In genomic region chrX:73675231-73675630, GRCm38 (mm10) we compare ENCODE assay signal across 11 mouse cellular contexts. TPM values are rescaled to one million over a fixed set of nuclear protein-coding genes. Genes with fewer than 3 reads are reported as not detected.
DNase-seq lines count a peak whose midpoint lies in the region; ATAC-seq and TF ChIP-seq lines count a peak whose summit lies in the region.
"Had no signal": no experiment of that assay in that cellular context is flagged by ENCODE, and none has a peak within 500 bp of the region (broad histone marks: within the 10 kb centered on the region; RNA-seq: fewer than 3 reads in every experiment).

No protein-coding gene starts in this region.

- peak overlapping the region; percentile 71 for H3K4me2 ChIP-seq in lung, embryonic 15.5 days
- H3K4me2 ChIP-seq in lung, postnatal 0 days (replicated peaks; ENCODE audit: low read depth, low read length) = no peak overlapping the region
- H3K4me2 ChIP-seq in intestine, embryonic 14.5 days (ENCODE audit: low read length) = peak overlapping the region; percentile 62

- no peak overlapping the region for H3K4me3 ChIP-seq in lung, embryonic 15.5 days
- no peak overlapping the region for H3K4me3 ChIP-seq in lung, postnatal 0 days (ENCODE audit: low read depth, low read length)
- peak overlapping the region; percentile 53; the same call in 1 of the 2 replicates for H3K4me3 ChIP-seq in intestine, embryonic 14.5 days (ENCODE audit: low read depth, low read length)
- peak overlapping the region; percentile 96 for H3K4me3 ChIP-seq in small intestine, adult 2 months (ENCODE audit: low read depth, low read length)

- no peak for TF ChIP-seq POLR2A in small intestine, adult 2 months (IDR thresholded peaks at IDR 0.05; ENCODE audit: low read depth, low read length)

- no peak for TF ChIP-seq CTCF in lung, postnatal 0 days (IDR thresholded peaks at IDR 0.05)
- no peak for TF ChIP-seq CTCF in small intestine, adult 2 months (IDR thresholded peaks at IDR 0.05; ENCODE audit: extremely low read depth, insufficient read length, insufficient replicate concordance, low read depth, low read length)

- no peaks in the 10 kb centered on the region for H3K27me3 ChIP-seq in lung, embryonic 15.5 days
- no peaks in the 10 kb centered on the region for H3K27me3 ChIP-seq in lung, postnatal 0 days (replicated peaks; ENCODE audit: insufficient read depth, low read length)
- no peaks in the 10 kb centered on the region for H3K27me3 ChIP-seq in intestine, embryonic 14.5 days (replicated peaks; ENCODE audit: control insufficient read depth, insufficient read depth, low read length)
- no peaks in the 10 kb centered on the region for H3K27me3 ChIP-seq in small intestine, adult 2 months (ENCODE audit: control insufficient read depth, insufficient read depth, low read length)

- H3K36me3 ChIP-seq in lung, embryonic 15.5 days = 0 out of 2 replicates have a peak, but pooled peaks cover 3% of the 10 kb centered on the region
- no peaks in the 10 kb centered on the region for H3K36me3 ChIP-seq in lung, postnatal 0 days (ENCODE audit: insufficient read depth, low read length)
- peaks cover 6% of the 10 kb centered on the region; the same call in 1 of the 2 replicates for H3K36me3 ChIP-seq in intestine, embryonic 14.5 days (ENCODE audit: control insufficient read depth, insufficient read depth, low read length)
- peaks cover 42% of the 10 kb centered on the region for H3K36me3 ChIP-seq in small intestine, adult 2 months (ENCODE audit: control insufficient read depth, insufficient read depth, low read length)

- peak; percentile 70 for DNase-seq in adrenal gland, adult 2 months
- DNase-seq in adrenal gland, postnatal 10 days = no peak
- DNase-seq in lung, postnatal 0 days (ENCODE audit: low spot score) = no peak
- DNase-seq in intestine, embryonic 14.5 days (ENCODE audit: low spot score) = no peak
- no peak for DNase-seq in spleen, adult 18-20 months
- no peak for DNase-seq in gastrocnemius, postnatal 10 days
- DNase-seq: right cerebral cortex, adult 18-20 months had no signal

- no peak overlapping the region for H3K27ac ChIP-seq in lung, embryonic 15.5 days
- H3K27ac ChIP-seq in lung, postnatal 0 days (ENCODE audit: low read length) = no peak overlapping the region
- H3K27ac ChIP-seq in intestine, embryonic 14.5 days (ENCODE audit: low read depth) = no peak overlapping the region
- H3K27ac ChIP-seq in small intestine, adult 2 months (ENCODE audit: insufficient read depth, low read depth, low read length) = no peak overlapping the region

- TF ChIP-seq EP300 in lung, postnatal 0 days (IDR thresholded peaks at IDR 0.05) = no peak

- H3K9me3 ChIP-seq in lung, embryonic 15.5 days = no peaks in the 10 kb centered on the region
- no peaks in the 10 kb centered on the region for H3K9me3 ChIP-seq in lung, postnatal 0 days (ENCODE audit: low read length)
- H3K9me3 ChIP-seq in intestine, embryonic 14.5 days (ENCODE audit: control insufficient read depth, low read length) = no peaks in the 10 kb centered on the region

- WGBS in lung, embryonic 15.5 days = 59% methylated on average over 2 of the region's 2 CpGs
- 50% methylated on average over 2 of the region's 2 CpGs for WGBS in lung, postnatal 0 days
- 71% methylated on average over 2 of the region's 2 CpGs for WGBS in intestine, embryonic 14.5 days
- WGBS in small intestine, adult 2 months = 75% methylated on average over 2 of the region's 2 CpGs

- no peak for ATAC-seq in lung, embryonic 15.5 days (ENCODE audit: borderline replicate concordance, extremely low read depth, low FRiP score, low TSS enrichment)
- ATAC-seq in lung, postnatal 0 days = no peak
- ATAC-seq in intestine, embryonic 14.5 days (replicated peaks; ENCODE audit: low FRiP score, low TSS enrichment, low read depth) = no peak

- H3K4me1 ChIP-seq in lung, embryonic 15.5 days = peaks cover 10% of the 10 kb centered on the region
- H3K4me1 ChIP-seq in lung, postnatal 0 days (ENCODE audit: insufficient read depth, low read depth, low read length) = no peaks in the 10 kb centered on the region
- H3K4me1 ChIP-seq in intestine, embryonic 14.5 days (replicated peaks; ENCODE audit: control insufficient read depth, insufficient read depth, low read length) = 0 out of 2 replicates have a peak, but pooled peaks cover 3% of the 10 kb centered on the region
- H3K4me1 ChIP-seq in small intestine, adult 2 months (ENCODE audit: control insufficient read depth, insufficient read depth, insufficient read length, low read length) = peaks cover 6% of the 10 kb centered on the region; the same call in 1 of the 2 replicates

- no peak overlapping the region for H3K9ac ChIP-seq in lung, embryonic 15.5 days
- no peak overlapping the region for H3K9ac ChIP-seq in lung, postnatal 0 days (replicated peaks; ENCODE audit: low read depth)
- H3K9ac ChIP-seq in intestine, embryonic 14.5 days (ENCODE audit: low read length) = no peak overlapping the region

RNA-seq across cellular contexts. Expression of gene Slc6a8, which starts 2.3 kb away (rescaled TPM):
- 100 to 1,000 TPM in 1 of 2 experiments, 10 to 100 TPM in 1; 73.8 to 137 TPM for total RNA-seq in adrenal gland, adult 2 months (2021)
- 82.6 and 101 TPM in 2 replicates for polyA plus RNA-seq in adrenal gland, adult 2 months (2012; rRNA removed)
- 10 to 100 TPM; 31.9 to 43.3 TPM for total RNA-seq in adrenal gland, postnatal 10 days (2021)
- 6.2 and 6.6 TPM in 2 replicates for polyA plus RNA-seq in lung, embryonic 15.5 days (2015; fragmentation: Nextera tagmentation; extraction: Ambion mirVana)
- polyA plus RNA-seq in lung, postnatal 0 days (2015; fragmentation: Nextera tagmentation; extraction: Ambion mirVana) = 7.5 and 7.8 TPM in 2 replicates
- polyA plus RNA-seq in intestine, embryonic 14.5 days (2014; fragmentation: Nextera tagmentation; extraction: Ambion mirVana) = 9.1 and 10.8 TPM in 2 replicates
- 308 and 930 TPM in 2 replicates for polyA plus RNA-seq in small intestine, adult 2 months (2012; rRNA removed)
- total RNA-seq in gastrocnemius, postnatal 10 days (2021) = 10 to 100 TPM; 48.5 to 50.7 TPM

RNA-seq across cellular contexts. Expression of gene Pnck, which starts 15.3 kb away (rescaled TPM):
- 1 to 10 TPM; 6.1 to 7.1 TPM for total RNA-seq in adrenal gland, adult 2 months (2021)
- 6.3 and 10.9 TPM in 2 replicates for polyA plus RNA-seq in adrenal gland, adult 2 months (2012; rRNA removed)
- 10 to 100 TPM in 1 of 2 experiments, 1 to 10 TPM in 1; 5.6 to 13.8 TPM for total RNA-seq in adrenal gland, postnatal 10 days (2021)
- 15.7 and 16.1 TPM in 2 replicates for polyA plus RNA-seq in lung, embryonic 15.5 days (2015; fragmentation: Nextera tagmentation; extraction: Ambion mirVana)
- 3.9 and 5.5 TPM in 2 replicates for polyA plus RNA-seq in lung, postnatal 0 days (2015; fragmentation: Nextera tagmentation; extraction: Ambion mirVana)
- 17.9 and 20.6 TPM in 2 replicates for polyA plus RNA-seq in intestine, embryonic 14.5 days (2014; fragmentation: Nextera tagmentation; extraction: Ambion mirVana)
- polyA plus RNA-seq in small intestine, adult 2 months (2012; rRNA removed) = 4.5 and 5.8 TPM in 2 replicates
- 10 to 100 TPM; 13.1 to 15.1 TPM for total RNA-seq in gastrocnemius, postnatal 10 days (2021)
- total RNA-seq: liver, adult 2 months had no signal

RNA-seq across cellular contexts. Expression of gene Dusp9, which starts 36.0 kb away (rescaled TPM):
- total RNA-seq in adrenal gland, adult 2 months (2021) = under 1 TPM; 0.26 to 0.66 TPM
- polyA plus RNA-seq in adrenal gland, adult 2 months (2012; rRNA removed) = 0.33 and 0.40 TPM in 2 replicates
- 1 to 10 TPM in 1 of 2 experiments, under 1 TPM in 1; 0.67 to 1.1 TPM for total RNA-seq in adrenal gland, postnatal 10 days (2021)
- 11.1 and 13.0 TPM in 2 replicates for polyA plus RNA-seq in lung, embryonic 15.5 days (2015; fragmentation: Nextera tagmentation; extraction: Ambion mirVana)
- 2.2 and 2.4 TPM in 2 replicates for polyA plus RNA-seq in lung, postnatal 0 days (2015; fragmentation: Nextera tagmentation; extraction: Ambion mirVana)
- polyA plus RNA-seq in intestine, embryonic 14.5 days (2014; fragmentation: Nextera tagmentation; extraction: Ambion mirVana) = 4.6 and 4.9 TPM in 2 replicates
- 0.23 and 1.1 TPM in 2 replicates for polyA plus RNA-seq in small intestine, adult 2 months (2012; rRNA removed)
- total RNA-seq in gastrocnemius, postnatal 10 days (2021) = under 1 TPM; 0.09 to 0.11 TPM
- total RNA-seq: gastrocnemius, adult 18-20 months; liver, adult 2 months had no signal
- polyA plus RNA-seq: liver, adult 2 months had no signal

RNA-seq across cellular contexts. Expression of gene Bcap31, which starts 40.7 kb away (rescaled TPM):
- 100 to 1,000 TPM; 271 to 301 TPM for total RNA-seq in adrenal gland, adult 2 months (2021)
- polyA plus RNA-seq in adrenal gland, adult 2 months (2012; rRNA removed) = 24.3 and 30.1 TPM in 2 replicates
- 100 to 1,000 TPM; 233 to 236 TPM for total RNA-seq in adrenal gland, postnatal 10 days (2021)
- 287 and 292 TPM in 2 replicates for polyA plus RNA-seq in lung, embryonic 15.5 days (2015; fragmentation: Nextera tagmentation; extraction: Ambion mirVana)
- polyA plus RNA-seq in lung, postnatal 0 days (2015; fragmentation: Nextera tagmentation; extraction: Ambion mirVana) = 321 and 324 TPM in 2 replicates
- polyA plus RNA-seq in intestine, embryonic 14.5 days (2014; fragmentation: Nextera tagmentation; extraction: Ambion mirVana) = 230 and 236 TPM in 2 replicates
- 19.0 and 33.3 TPM in 2 replicates for polyA plus RNA-seq in small intestine, adult 2 months (2012; rRNA removed)
- 10 to 100 TPM; 75.2 to 80.4 TPM for total RNA-seq in gastrocnemius, postnatal 10 days (2021)

RNA-seq across cellular contexts. Expression of gene Abcd1, which starts 41.2 kb away (rescaled TPM):
- 10 to 100 TPM; 28.1 to 29.6 TPM for total RNA-seq in adrenal gland, adult 2 months (2021)
- polyA plus RNA-seq in adrenal gland, adult 2 months (2012; rRNA removed) = 35.2 and 41.1 TPM in 2 replicates
- 10 to 100 TPM; 24.7 to 31.8 TPM for total RNA-seq in adrenal gland, postnatal 10 days (2021)
- polyA plus RNA-seq in lung, embryonic 15.5 days (2015; fragmentation: Nextera tagmentation; extraction: Ambion mirVana) = 23.3 and 25.1 TPM in 2 replicates
- 34.7 and 35.7 TPM in 2 replicates for polyA plus RNA-seq in lung, postnatal 0 days (2015; fragmentation: Nextera tagmentation; extraction: Ambion mirVana)
- polyA plus RNA-seq in intestine, embryonic 14.5 days (2014; fragmentation: Nextera tagmentation; extraction: Ambion mirVana) = 15.7 and 16.8 TPM in 2 replicates
- polyA plus RNA-seq in small intestine, adult 2 months (2012; rRNA removed) = 49.3 and 99.9 TPM in 2 replicates
- total RNA-seq in gastrocnemius, postnatal 10 days (2021) = 10 to 100 TPM; 21.8 to 24.7 TPM

Comparison
In these comparisons a context has a peak if more than half of its experiments do, and no peak if none do; other contexts are left out.
1. H3K4me3 ChIP-seq: peak in intestine, embryonic 14.5 days (single experiment) and small intestine, adult 2 months (single experiment); none in lung, embryonic 15.5 days (single experiment) and lung, postnatal 0 days (single experiment).